Mouse (Mus musculus) liver, embryonic 14.5 days (tissue): ENCODE measurements around the gene Igfbp2.

Source experiments
- CTCF ChIP-seq: IDR thresholded peaks from 2 replicates; pipeline ENCODE4 v1.5.1; 2016; ENCODE audit warnings: antibody characterized with exemption, low read depth, control low read depth
- EP300 ChIP-seq: IDR thresholded peaks from 2 replicates; pipeline ENCODE4 v1.6.1; 2016; ENCODE audit warnings: antibody characterized with exemption, low read depth

- TF ChIP-seq CTCF (no peak), EP300 (no peak)
Measured at GRCm38 (mm10) chr1:72857631-72858030, 33.3 kb downstream of the Igfbp2 start.
